Mouse (Mus musculus) hindbrain, embryonic 10.5 days (tissue): Measurements from ENCODE around the gene Smim20. TPM values are rescaled to one million over a fixed set of nuclear protein-coding genes. Genes with fewer than 3 reads are reported as not detected.
A peak's percentile ranks its signal among the peaks of the same experiment; 100 is the strongest.

Experiments used
- DNase-seq: peaks from one replicate; pipeline ENCODE4 v3.0.0-alpha.2; 2017; ENCODE audit warnings: low spot score
- H3K27ac ChIP-seq: fragments of 300-500 bp; sonication (generic); 2 replicates; pipeline ENCODE4 v1.5.1; 2016; ENCODE audit warnings: mild to moderate bottlenecking, moderate library complexity
- H3K27me3 ChIP-seq: fragments of 300-500 bp; sonication (generic); 2 replicates; pipeline ENCODE4 v1.6.1; 2016; ENCODE audit warnings: mild to moderate bottlenecking; ENCODE audit not compliant: poor library complexity, insufficient read depth, severe bottlenecking
- H3K36me3 ChIP-seq: fragments of 300-500 bp; sonication (generic); 2 replicates; pipeline ENCODE4 v1.6.1; 2016; ENCODE audit warnings: mild to moderate bottlenecking, moderate library complexity
- H3K4me1 ChIP-seq: fragments of 300-500 bp; sonication (generic); replicated peaks from 2 replicates; pipeline ENCODE4 v1.6.1; 2016; ENCODE audit warnings: mild to moderate bottlenecking
- H3K4me3 ChIP-seq: fragments of 300-500 bp; sonication (generic); 2 replicates; pipeline ENCODE4 v1.5.1; 2016; ENCODE audit warnings: mild to moderate bottlenecking, moderate library complexity
- H3K9me3 ChIP-seq: fragments of 300-500 bp; sonication (generic); 2 replicates; pipeline ENCODE4 v1.6.1; 2016; ENCODE audit warnings: mild to moderate bottlenecking, moderate library complexity
- WGBS: fragments of 180-500 bp; shearing (Covaris S2); methylation state at CpG from one replicate; pipeline ENCODE4 v1.1.7; 2016; 5-methylcytosine and 5-hydroxymethylcytosine counted together
- polyA plus RNA-seq: library from polyadenylated mRNA; unstranded; fragments of >200 nt; fragmentation: Nextera tagmentation; extraction: Ambion mirVana; gene quantifications from 2 replicates; pipeline ENCODE4 v1.2.1, GENCODE M21; 2016

Gene Smim20
- polyA plus RNA-seq, 1 experiment from 2014 or later: 74.2 TPM

GRCm38 (mm10) chr5:53243933-53244332 lies 22.9 kb upstream of the Smim20 start:
- Histone ChIP-seq H3K4me3 (no peak overlapping the region), H3K27me3 (peaks cover 30% of the 10 kb centered on the region), H3K36me3 (no peaks in the 10 kb centered on the region), H3K9me3 (no peaks in the 10 kb centered on the region), H3K4me1 (peaks cover 24% of the 10 kb centered on the region), H3K27ac (no peak overlapping the region)
- 80% methylated on average over 10 of the region's 10 CpGs for WGBS
- no peak for DNase-seq

- 42% methylated on average over 11 of the region's 11 CpGs for WGBS
- Histone ChIP-seq H3K4me1 (peaks cover 19% of the 10 kb centered on the region), H3K27ac (no peak overlapping the region), H3K9me3 (no peaks in the 10 kb centered on the region), H3K27me3 (peaks cover 74% of the 10 kb centered on the region), H3K36me3 (no peaks in the 10 kb centered on the region), H3K4me3 (no peak overlapping the region)
- DNase-seq: no peak
These were observed 18.4 kb upstream of the Smim20 start for GRCm38 (mm10) chr5:53248499-53248898.

GRCm38 (mm10) chr5:53249431-53250061 lies 17.3 kb upstream of the Smim20 start:
- Histone ChIP-seq H3K4me1 (peaks cover 19% of the 10 kb centered on the region), H3K27me3 (peaks cover 83% of the 10 kb centered on the region), H3K4me3 (no peak overlapping the region), H3K27ac (no peak overlapping the region), H3K9me3 (no peaks in the 10 kb centered on the region), H3K36me3 (no peaks in the 10 kb centered on the region)
- no peak for DNase-seq
- WGBS: 70% methylated on average over 4 of the region's 4 CpGs

GRCm38 (mm10) chr5:53254154-53254553 lies 12.7 kb upstream of the Smim20 start:
- H3K27me3 ChIP-seq: peaks cover 88% of the 10 kb centered on the region
- H3K9me3 ChIP-seq: no peaks in the 10 kb centered on the region
- no peak overlapping the region for H3K4me3 ChIP-seq
- DNase-seq: no peak
- no peak overlapping the region for H3K27ac ChIP-seq
- WGBS: 86% methylated on average over 5 of the region's 5 CpGs
- H3K4me1 ChIP-seq: peaks cover 31% of the 10 kb centered on the region
- no peaks in the 10 kb centered on the region for H3K36me3 ChIP-seq

- peaks cover 87% of the 10 kb centered on the region for H3K27me3 ChIP-seq
- H3K27ac ChIP-seq: no peak overlapping the region
- no peaks in the 10 kb centered on the region for H3K36me3 ChIP-seq
- no peak overlapping the region for H3K4me3 ChIP-seq
- no peaks in the 10 kb centered on the region for H3K9me3 ChIP-seq
- peaks cover 27% of the 10 kb centered on the region for H3K4me1 ChIP-seq
- DNase-seq: no peak
- 75% methylated on average over 3 of the region's 3 CpGs for WGBS
These were observed 12.1 kb upstream of the Smim20 start for GRCm38 (mm10) chr5:53254821-53255220.

- Histone ChIP-seq H3K4me1 (peaks cover 27% of the 10 kb centered on the region), H3K4me3 (peak overlapping the region; percentile 52), H3K27ac (peak overlapping the region; percentile 59), H3K36me3 (no peaks in the 10 kb centered on the region), H3K9me3 (no peaks in the 10 kb centered on the region), H3K27me3 (peaks cover 58% of the 10 kb centered on the region)
- peak; percentile 57 for DNase-seq
- 4% methylated on average over 29 of the region's 29 CpGs for WGBS
These were observed 8.7 kb upstream of the Smim20 start for GRCm38 (mm10) chr5:53258038-53258786.

- WGBS: 69% methylated on average over 5 of the region's 5 CpGs
- no peak overlapping the region for H3K27ac ChIP-seq
- H3K36me3 ChIP-seq: no peaks in the 10 kb centered on the region
- H3K9me3 ChIP-seq: no peaks in the 10 kb centered on the region
- H3K4me1 ChIP-seq: peaks cover 27% of the 10 kb centered on the region
- DNase-seq: no peak
- peaks cover 44% of the 10 kb centered on the region for H3K27me3 ChIP-seq
- H3K4me3 ChIP-seq: no peak overlapping the region
These were observed 7.0 kb upstream of the Smim20 start for GRCm38 (mm10) chr5:53259894-53260293.

- DNase-seq: no peak
- Histone ChIP-seq H3K27ac (no peak overlapping the region), H3K4me1 (peaks cover 36% of the 10 kb centered on the region), H3K4me3 (no peak overlapping the region), H3K9me3 (no peaks in the 10 kb centered on the region), H3K27me3 (peaks cover 30% of the 10 kb centered on the region), H3K36me3 (no peaks in the 10 kb centered on the region)
- WGBS: 90% methylated on average over 10 of the region's 10 CpGs
These were observed 4.9 kb upstream of the Smim20 start for GRCm38 (mm10) chr5:53261999-53262398.

GRCm38 (mm10) chr5:53264061-53264460 lies 2.8 kb upstream of the Smim20 start:
- Histone ChIP-seq H3K27ac (no peak overlapping the region), H3K4me3 (no peak overlapping the region), H3K36me3 (no peaks in the 10 kb centered on the region), H3K4me1 (peaks cover 35% of the 10 kb centered on the region), H3K9me3 (no peaks in the 10 kb centered on the region), H3K27me3 (peaks cover 9% of the 10 kb centered on the region)
- 93% methylated on average over 5 of the region's 5 CpGs for WGBS
- DNase-seq: no peak

- Histone ChIP-seq H3K27me3 (no peaks in the 10 kb centered on the region), H3K4me1 (peaks cover 29% of the 10 kb centered on the region), H3K36me3 (no peaks in the 10 kb centered on the region), H3K4me3 (no peak overlapping the region), H3K27ac (no peak overlapping the region), H3K9me3 (no peaks in the 10 kb centered on the region)
- DNase-seq: no peak
- 70% methylated on average over 12 of the region's 12 CpGs for WGBS
These were observed 1.1 kb upstream of the Smim20 start for GRCm38 (mm10) chr5:53265740-53266139.

- Histone ChIP-seq H3K36me3 (no peaks in the 10 kb centered on the region), H3K9me3 (no peaks in the 10 kb centered on the region), H3K27ac (peak overlapping the region; percentile 92; the same call in 1 of the 2 replicates), H3K4me1 (peaks cover 29% of the 10 kb centered on the region), H3K4me3 (no peak overlapping the region; the same call in 1 of the 2 replicates), H3K27me3 (no peaks in the 10 kb centered on the region)
- no peak for DNase-seq
- 87% methylated on average over 4 of the region's 4 CpGs for WGBS
These were observed 702 bp upstream of the Smim20 start for GRCm38 (mm10) chr5:53266181-53266580.

- H3K27me3 ChIP-seq: no peaks in the 10 kb centered on the region
- H3K27ac ChIP-seq: no peak overlapping the region
- no peak overlapping the region for H3K4me3 ChIP-seq
- H3K36me3 ChIP-seq: 0 out of 2 replicates have a peak, but pooled peaks cover 6% of the 10 kb centered on the region
- DNase-seq: no peak
- WGBS: 81% methylated on average over 6 of the region's 6 CpGs
- H3K4me1 ChIP-seq: peaks cover 29% of the 10 kb centered on the region
- H3K9me3 ChIP-seq: no peaks in the 10 kb centered on the region
These were observed 1.3 kb downstream of the Smim20 start for GRCm38 (mm10) chr5:53268095-53268692.

GRCm38 (mm10) chr5:53269799-53270198 lies 2.9 kb downstream of the Smim20 start:
- H3K27ac ChIP-seq: no peak overlapping the region
- H3K4me1 ChIP-seq: peaks cover 29% of the 10 kb centered on the region
- H3K27me3 ChIP-seq: no peaks in the 10 kb centered on the region
- no peak for DNase-seq
- H3K4me3 ChIP-seq: no peak overlapping the region
- no peaks in the 10 kb centered on the region for H3K9me3 ChIP-seq
- 0 out of 2 replicates have a peak, but pooled peaks cover 6% of the 10 kb centered on the region for H3K36me3 ChIP-seq
- WGBS: 93% methylated on average over 5 of the region's 5 CpGs
